In the genomic region with DNA sequence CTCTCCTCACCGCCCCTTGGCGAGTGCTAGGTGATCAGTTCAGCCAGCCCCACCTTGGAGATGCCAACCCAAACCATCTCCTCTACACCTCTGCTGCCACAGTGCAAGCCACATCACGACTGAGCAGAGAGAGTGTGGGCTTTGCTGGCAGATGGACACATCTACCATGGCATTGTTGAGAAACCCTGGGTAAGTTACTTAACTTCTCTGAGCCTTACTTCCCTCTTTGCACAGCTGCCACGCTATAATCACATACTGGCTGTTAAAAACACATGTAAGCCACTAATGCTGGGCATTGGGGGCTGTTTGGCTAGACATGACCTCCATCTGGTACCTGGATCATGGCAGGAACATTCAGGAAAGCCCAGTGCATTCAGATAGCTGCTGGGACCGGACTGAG, we compare ENCODE assay signal across 24 mouse cellular contexts. TPM values are rescaled to one million over a fixed set of nuclear protein-coding genes. Genes with fewer than 3 reads are reported as not detected.
DNase-seq lines count a peak whose midpoint lies in the region; ATAC-seq lines count a peak whose summit lies in the region.
"Had no signal": no experiment of that assay in that cellular context is flagged by ENCODE, and none has a peak within 500 bp of the region (broad histone marks: within the 10 kb centered on the region; RNA-seq: fewer than 3 reads in every experiment).

No protein-coding gene starts in this region.

- H3K27ac ChIP-seq in heart, embryonic 10.5 days, result 0 out of 2 replicates have a peak overlapping the region, but pooled peaks have one; percentile 29
- peak overlapping the region; percentile 51; the same call in 1 of the 2 replicates for H3K27ac ChIP-seq in liver, embryonic 16.5 days (ENCODE audit: low read length)
- H3K27ac ChIP-seq in hindbrain, embryonic 16.5 days (ENCODE audit: low read depth, low read length), result no peak overlapping the region
- H3K27ac ChIP-seq: forebrain, embryonic 15.5 days; heart, embryonic 15.5 days; hindbrain, embryonic 10.5 days; left cerebral cortex, adult 2 months; liver, embryonic 14.5 days; stomach, postnatal 0 days had no signal

- H3K4me1 ChIP-seq in heart, embryonic 10.5 days, result peaks cover 26% of the 10 kb centered on the region
- H3K4me1 ChIP-seq in liver, embryonic 16.5 days (ENCODE audit: control insufficient read depth, low read depth, low read length), result no peaks in the 10 kb centered on the region
- H3K4me1 ChIP-seq in hindbrain, embryonic 16.5 days (ENCODE audit: control insufficient read depth, insufficient read depth, low read depth, low read length), result no peaks in the 10 kb centered on the region
- H3K4me1 ChIP-seq: forebrain, embryonic 15.5 days; hindbrain, embryonic 10.5 days had no signal

- WGBS in heart, embryonic 10.5 days, result 76% methylated on average over 5 of the region's 5 CpGs
- WGBS in liver, embryonic 16.5 days (ENCODE audit: insufficient replicate concordance), result 45% methylated on average over 5 of the region's 5 CpGs
- WGBS in hindbrain, embryonic 16.5 days, result 84% methylated on average over 5 of the region's 5 CpGs

- H3K27me3 ChIP-seq in heart, embryonic 10.5 days (ENCODE audit: insufficient read depth, poor library complexity, severe bottlenecking), result no peaks in the 10 kb centered on the region
- H3K27me3 ChIP-seq in liver, embryonic 16.5 days (ENCODE audit: control insufficient read depth, insufficient read depth, low read depth, low read length), result no peaks in the 10 kb centered on the region
- no peaks in the 10 kb centered on the region for H3K27me3 ChIP-seq in hindbrain, embryonic 16.5 days (replicated peaks; ENCODE audit: control insufficient read depth, insufficient read depth, low read length)
- H3K27me3 ChIP-seq: forebrain, embryonic 15.5 days; heart, embryonic 15.5 days had no signal

- no peak overlapping the region for H3K9ac ChIP-seq in liver, embryonic 16.5 days (ENCODE audit: low read depth, low read length)
- no peak overlapping the region for H3K9ac ChIP-seq in hindbrain, embryonic 16.5 days (ENCODE audit: low read depth, low read length)
- H3K9ac ChIP-seq: forebrain, embryonic 15.5 days; heart, embryonic 15.5 days; liver, embryonic 14.5 days had no signal

- no peak overlapping the region for H3K4me2 ChIP-seq in liver, embryonic 16.5 days (ENCODE audit: low read depth, low read length)
- no peak overlapping the region for H3K4me2 ChIP-seq in hindbrain, embryonic 16.5 days (ENCODE audit: low read length)
- H3K4me2 ChIP-seq: forebrain, embryonic 15.5 days; heart, embryonic 15.5 days had no signal

- no peak for DNase-seq in heart, embryonic 10.5 days (ENCODE audit: low spot score)
- DNase-seq in heart, postnatal 36 days, result no peak
- DNase-seq in testis, postnatal 10 days (ENCODE audit: low spot score), result peak; percentile 21
- DNase-seq in testis, postnatal 14 days (ENCODE audit: low spot score), result no peak
- no peak for DNase-seq in left cerebral cortex, adult 18-20 months (ENCODE audit: low spot score in 2 of 2)
- DNase-seq: B cell, adult 2 months; cerebellum, adult 9-11 months; gastrocnemius, postnatal 25 days; kidney, adult 8-10 months; kidney, postnatal 25 days; left cerebral cortex, postnatal 4 days; thymus, postnatal 25 days had no signal

- intact Hi-C loops in heart, postnatal 36 days (cut with DNase I), result no loop called here

- no peak overlapping the region for H3K4me3 ChIP-seq in heart, embryonic 10.5 days
- H3K4me3 ChIP-seq in liver, embryonic 16.5 days (ENCODE audit: low read depth, low read length), result no peak overlapping the region
- no peak overlapping the region for H3K4me3 ChIP-seq in hindbrain, embryonic 16.5 days (ENCODE audit: low read length)
- H3K4me3 ChIP-seq: forebrain, embryonic 15.5 days; heart, embryonic 15.5 days; hindbrain, embryonic 10.5 days; left cerebral cortex, adult 2 months had no signal

- H3K9me3 ChIP-seq in heart, embryonic 10.5 days, result no peaks in the 10 kb centered on the region
- H3K9me3 ChIP-seq in liver, embryonic 16.5 days (replicated peaks; ENCODE audit: control insufficient read depth, low read length), result no peaks in the 10 kb centered on the region
- no peaks in the 10 kb centered on the region for H3K9me3 ChIP-seq in hindbrain, embryonic 16.5 days (ENCODE audit: control insufficient read depth, low read length)
- H3K9me3 ChIP-seq: forebrain, embryonic 15.5 days; heart, embryonic 15.5 days; hindbrain, embryonic 10.5 days had no signal

- H3K36me3 ChIP-seq in heart, embryonic 10.5 days, result no peaks in the 10 kb centered on the region
- H3K36me3 ChIP-seq in liver, embryonic 16.5 days (ENCODE audit: control insufficient read depth, insufficient read depth), result no peaks in the 10 kb centered on the region
- H3K36me3 ChIP-seq in hindbrain, embryonic 16.5 days (ENCODE audit: control insufficient read depth, insufficient read depth, low read length), result no peaks in the 10 kb centered on the region
- H3K36me3 ChIP-seq: forebrain, embryonic 15.5 days; heart, embryonic 15.5 days; hindbrain, embryonic 10.5 days had no signal

- no peak; the same call in 1 of the 2 replicates for ATAC-seq in liver, embryonic 16.5 days (ENCODE audit: low read depth)
- ATAC-seq in neutrophil, adult 5-6 weeks (ENCODE audit: extremely low read depth, insufficient number of reproducible peaks, low FRiP score, poor library complexity, severe bottlenecking), result peak; percentile 68
- ATAC-seq in hindbrain, embryonic 16.5 days, result no peak
- ATAC-seq: forebrain, embryonic 15.5 days; midbrain, embryonic 16.5 days had no signal

RNA-seq across cellular contexts. Expression of a gene that starts 3.1 kb away (rescaled TPM):
- 0.48 and 1.0 TPM in 2 replicates for polyA plus RNA-seq in heart, embryonic 10.5 days (2016; fragmentation: Nextera tagmentation; extraction: Ambion mirVana)
- total RNA-seq in heart, postnatal 36 days (2021), result 1 to 10 TPM in 1 of 2 experiments, under 1 TPM in 1; 0.75 to 1.7 TPM
- polyA plus RNA-seq in liver, embryonic 16.5 days (2015; fragmentation: Nextera tagmentation; extraction: Ambion mirVana), result 1.5 and 1.9 TPM in 2 replicates
- total RNA-seq in neutrophil, adult 5-6 weeks (2017), result 222 and 223 TPM in 2 replicates
- polyA plus RNA-seq in hindbrain, embryonic 16.5 days (2015; fragmentation: Nextera tagmentation; extraction: Ambion mirVana), result not detected in 2 replicates
- not detected for total RNA-seq in left cerebral cortex, adult 18-20 months (2021)
- total RNA-seq: left cerebral cortex, adult 2 months; left cerebral cortex, postnatal 4 days had no signal
- polyA plus RNA-seq: forebrain, embryonic 15.5 days; midbrain, embryonic 16.5 days had no signal

RNA-seq across cellular contexts. Expression of a gene that starts 37.9 kb away (rescaled TPM):
- not detected in 2 replicates for polyA plus RNA-seq in heart, embryonic 10.5 days (2016; fragmentation: Nextera tagmentation; extraction: Ambion mirVana)
- not detected for total RNA-seq in heart, postnatal 36 days (2021)
- polyA plus RNA-seq in liver, embryonic 16.5 days (2015; fragmentation: Nextera tagmentation; extraction: Ambion mirVana), result 0.14 TPM in 1 of 2 replicates, not detected in the other
- not detected in 2 replicates for total RNA-seq in neutrophil, adult 5-6 weeks (2017)
- not detected in 2 replicates for polyA plus RNA-seq in hindbrain, embryonic 16.5 days (2015; fragmentation: Nextera tagmentation; extraction: Ambion mirVana)
- total RNA-seq in left cerebral cortex, adult 18-20 months (2021), result not detected
- total RNA-seq: adrenal gland, postnatal 4 days; gastrocnemius, postnatal 25 days; left cerebral cortex, adult 2 months; left cerebral cortex, postnatal 4 days had no signal
- polyA plus RNA-seq: embryonic facial prominence, embryonic 14.5 days; forebrain, embryonic 15.5 days; heart, embryonic 15.5 days; hindbrain, embryonic 10.5 days; liver, embryonic 14.5 days; midbrain, embryonic 16.5 days; stomach, postnatal 0 days had no signal

RNA-seq across cellular contexts. Expression of a gene that starts 41.2 kb away (rescaled TPM):
- 0.46 and 0.62 TPM in 2 replicates for polyA plus RNA-seq in heart, embryonic 10.5 days (2016; fragmentation: Nextera tagmentation; extraction: Ambion mirVana)
- 1 to 10 TPM; 1.6 to 1.8 TPM for total RNA-seq in heart, postnatal 36 days (2021)
- 5.9 and 6.2 TPM in 2 replicates for polyA plus RNA-seq in liver, embryonic 16.5 days (2015; fragmentation: Nextera tagmentation; extraction: Ambion mirVana)
- total RNA-seq in neutrophil, adult 5-6 weeks (2017), result 100 and 105 TPM in 2 replicates
- polyA plus RNA-seq in hindbrain, embryonic 16.5 days (2015; fragmentation: Nextera tagmentation; extraction: Ambion mirVana), result 0.97 and 1.6 TPM in 2 replicates
- total RNA-seq in left cerebral cortex, adult 18-20 months (2021), result under 1 TPM; 0.65 to 0.80 TPM

RNA-seq across cellular contexts. Expression of a gene that starts 58.7 kb away (rescaled TPM):
- polyA plus RNA-seq in heart, embryonic 10.5 days (2016; fragmentation: Nextera tagmentation; extraction: Ambion mirVana), result not detected in 2 replicates
- 1 to 10 TPM; 1.5 to 1.6 TPM for total RNA-seq in heart, postnatal 36 days (2021)
- polyA plus RNA-seq in liver, embryonic 16.5 days (2015; fragmentation: Nextera tagmentation; extraction: Ambion mirVana), result 0.97 and 1.3 TPM in 2 replicates
- 339 and 374 TPM in 2 replicates for total RNA-seq in neutrophil, adult 5-6 weeks (2017)
- 0.20 TPM in 1 of 2 replicates, not detected in the other for polyA plus RNA-seq in hindbrain, embryonic 16.5 days (2015; fragmentation: Nextera tagmentation; extraction: Ambion mirVana)
- under 1 TPM in 1 of 2 experiments, not detected in 1; 0.12 TPM for total RNA-seq in left cerebral cortex, adult 18-20 months (2021)
- polyA plus RNA-seq: midbrain, embryonic 16.5 days had no signal

Comparison
In these comparisons a context has a peak if more than half of its experiments do, and no peak if none do; other contexts are left out.
1. RNA of a gene that starts 3.1 kb away (total RNA-seq): 222 to 223 TPM in neutrophil, adult 5-6 weeks; 0.75 to 1.7 TPM in heart, postnatal 36 days and not detected in left cerebral cortex, adult 18-20 months; every median in the first group is over 10 times any median in the second.
2. RNA of a gene that starts 41.2 kb away (total RNA-seq): 100 to 105 TPM in neutrophil, adult 5-6 weeks; 1.6 to 1.8 TPM in heart, postnatal 36 days and 0.65 to 0.80 TPM in left cerebral cortex, adult 18-20 months; every median in the first group is over 10 times any median in the second.